Mouse (Mus musculus): ENCODE measurements around the gene Galnt16. TPM values are rescaled to one million over a fixed set of nuclear protein-coding genes. Genes with fewer than 3 reads are reported as not detected.

Gene Galnt16
- total and polyA plus RNA-seq, 2 experiments from 2014 or later = 3.5 to 12.1 TPM

- Histone ChIP-seq H3K4me3 (ENCODE audit: low read depth, low read length) (no peak overlapping the region), H3K9me3 (replicated peaks; ENCODE audit: control insufficient read depth, low read length) (no peaks in the 10 kb centered on the region), H3K9ac (replicated peaks; ENCODE audit: low read depth, low read length) (no peak overlapping the region), H3K4me2 (ENCODE audit: low read depth, low read length) (no peak overlapping the region), H3K27me3 (ENCODE audit: control insufficient read depth, insufficient read depth, low read length) (no peaks in the 10 kb centered on the region), H3K36me3 (replicated peaks; ENCODE audit: control insufficient read depth, insufficient read depth, low read length) (no peaks in the 10 kb centered on the region), H3K4me1 (ENCODE audit: control insufficient read depth, insufficient read depth) (0 out of 2 replicates have a peak, but pooled peaks cover 5% of the 10 kb centered on the region), H3K27ac (ENCODE audit: low read depth) (no peak overlapping the region)
- DNase-seq (ENCODE audit: low spot score) = no peak
- ATAC-seq (ENCODE audit: insufficient read depth, low read depth) = no peak
- TF ChIP-seq EP300 (IDR thresholded peaks at IDR 0.05; ENCODE audit: low read depth) (no peak), CTCF (IDR thresholded peaks at IDR 0.05; ENCODE audit: low read depth) (no peak)
- 56% methylated on average over 6 of the region's 6 CpGs for WGBS
These were observed 12.6 kb downstream of the Galnt16 start for GRCm38 (mm10) chr12:80530630-80531029.

GRCm38 (mm10) chr12:80531585-80531984 is 13.5 kb downstream of the Galnt16 start:
- 39% methylated on average over 10 of the region's 10 CpGs for WGBS
- DNase-seq (ENCODE audit: low spot score) = no peak
- no peak overlapping the region for H3K4me3 ChIP-seq (ENCODE audit: low read depth, low read length)
- 0 out of 2 replicates have a peak overlapping the region, but pooled peaks have one; percentile 24 for H3K4me2 ChIP-seq (ENCODE audit: low read depth, low read length)
- 0 out of 2 replicates have a peak, but pooled peaks cover 5% of the 10 kb centered on the region for H3K4me1 ChIP-seq (ENCODE audit: control insufficient read depth, insufficient read depth)
- no peaks in the 10 kb centered on the region for H3K36me3 ChIP-seq (replicated peaks; ENCODE audit: control insufficient read depth, insufficient read depth, low read length)
- no peak for ATAC-seq (ENCODE audit: insufficient read depth, low read depth)
- no peak overlapping the region for H3K9ac ChIP-seq (replicated peaks; ENCODE audit: low read depth, low read length)
- H3K27ac ChIP-seq (ENCODE audit: low read depth) = no peak overlapping the region
- H3K9me3 ChIP-seq (replicated peaks; ENCODE audit: control insufficient read depth, low read length) = no peaks in the 10 kb centered on the region
- TF ChIP-seq CTCF (IDR thresholded peaks at IDR 0.05; ENCODE audit: low read depth) (no peak), EP300 (IDR thresholded peaks at IDR 0.05; ENCODE audit: low read depth) (no peak)
- no peaks in the 10 kb centered on the region for H3K27me3 ChIP-seq (ENCODE audit: control insufficient read depth, insufficient read depth, low read length)

- Histone ChIP-seq H3K36me3 (replicated peaks; ENCODE audit: control insufficient read depth, insufficient read depth, low read length) (no peaks in the 10 kb centered on the region), H3K4me2 (ENCODE audit: low read depth, low read length) (no peak overlapping the region), H3K4me3 (ENCODE audit: low read depth, low read length) (no peak overlapping the region), H3K4me1 (ENCODE audit: control insufficient read depth, insufficient read depth) (0 out of 2 replicates have a peak, but pooled peaks cover 5% of the 10 kb centered on the region), H3K9ac (replicated peaks; ENCODE audit: low read depth, low read length) (no peak overlapping the region), H3K27ac (ENCODE audit: low read depth) (no peak overlapping the region), H3K27me3 (ENCODE audit: control insufficient read depth, insufficient read depth, low read length) (no peaks in the 10 kb centered on the region), H3K9me3 (replicated peaks; ENCODE audit: control insufficient read depth, low read length) (no peaks in the 10 kb centered on the region)
- TF ChIP-seq CTCF (IDR thresholded peaks at IDR 0.05; ENCODE audit: low read depth) (no peak), EP300 (IDR thresholded peaks at IDR 0.05; ENCODE audit: low read depth) (no peak)
- ATAC-seq (ENCODE audit: insufficient read depth, low read depth) (no peak), DNase-seq (ENCODE audit: low spot score) (no peak)
- 37% methylated on average over 2 of the region's 2 CpGs for WGBS
These were observed 15.8 kb downstream of the Galnt16 start for GRCm38 (mm10) chr12:80533876-80534275.

- Histone ChIP-seq H3K4me3 (ENCODE audit: low read depth, low read length) (no peak overlapping the region), H3K4me2 (ENCODE audit: low read depth, low read length) (no peak overlapping the region), H3K4me1 (ENCODE audit: control insufficient read depth, insufficient read depth) (no peaks in the 10 kb centered on the region), H3K36me3 (replicated peaks; ENCODE audit: control insufficient read depth, insufficient read depth, low read length) (no peaks in the 10 kb centered on the region), H3K9ac (replicated peaks; ENCODE audit: low read depth, low read length) (no peak overlapping the region), H3K27ac (ENCODE audit: low read depth) (no peak overlapping the region), H3K27me3 (ENCODE audit: control insufficient read depth, insufficient read depth, low read length) (no peaks in the 10 kb centered on the region), H3K9me3 (replicated peaks; ENCODE audit: control insufficient read depth, low read length) (no peaks in the 10 kb centered on the region)
- DNase-seq (ENCODE audit: low spot score) (no peak), ATAC-seq (ENCODE audit: insufficient read depth, low read depth) (no peak)
- TF ChIP-seq EP300 (IDR thresholded peaks at IDR 0.05; ENCODE audit: low read depth) = no peak
- TF ChIP-seq CTCF (IDR thresholded peaks at IDR 0.05; ENCODE audit: low read depth) = no peak
- 69% methylated on average over 2 of the region's 2 CpGs for WGBS
These were observed 19.2 kb downstream of the Galnt16 start for GRCm38 (mm10) chr12:80537313-80537712.

GRCm38 (mm10) chr12:80538311-80538710 is 20.2 kb downstream of the Galnt16 start:
- DNase-seq (ENCODE audit: low spot score) = no peak
- Histone ChIP-seq H3K27me3 (ENCODE audit: control insufficient read depth, insufficient read depth, low read length) (no peaks in the 10 kb centered on the region), H3K36me3 (replicated peaks; ENCODE audit: control insufficient read depth, insufficient read depth, low read length) (no peaks in the 10 kb centered on the region), H3K9ac (replicated peaks; ENCODE audit: low read depth, low read length) (no peak overlapping the region), H3K9me3 (replicated peaks; ENCODE audit: control insufficient read depth, low read length) (no peaks in the 10 kb centered on the region), H3K4me2 (ENCODE audit: low read depth, low read length) (no peak overlapping the region), H3K27ac (ENCODE audit: low read depth) (peak overlapping the region; percentile 15; the same call in 1 of the 2 replicates), H3K4me3 (ENCODE audit: low read depth, low read length) (no peak overlapping the region), H3K4me1 (ENCODE audit: control insufficient read depth, insufficient read depth) (no peaks in the 10 kb centered on the region)
- WGBS = 51% methylated on average over 6 of the region's 6 CpGs
- TF ChIP-seq EP300 (IDR thresholded peaks at IDR 0.05; ENCODE audit: low read depth) (no peak), CTCF (IDR thresholded peaks at IDR 0.05; ENCODE audit: low read depth) (no peak)
- ATAC-seq (ENCODE audit: insufficient read depth, low read depth) = no peak

GRCm38 (mm10) chr12:80545310-80545709 is 27.2 kb downstream of the Galnt16 start:
- TF ChIP-seq CTCF (IDR thresholded peaks at IDR 0.05; ENCODE audit: low read depth) (no peak), EP300 (IDR thresholded peaks at IDR 0.05; ENCODE audit: low read depth) (no peak)
- DNase-seq (ENCODE audit: low spot score) (no peak), ATAC-seq (ENCODE audit: insufficient read depth, low read depth) (no peak)
- Histone ChIP-seq H3K36me3 (replicated peaks; ENCODE audit: control insufficient read depth, insufficient read depth, low read length) (no peaks in the 10 kb centered on the region), H3K27ac (ENCODE audit: low read depth) (no peak overlapping the region), H3K4me1 (ENCODE audit: control insufficient read depth, insufficient read depth) (peaks cover 8% of the 10 kb centered on the region), H3K27me3 (ENCODE audit: control insufficient read depth, insufficient read depth, low read length) (no peaks in the 10 kb centered on the region), H3K4me2 (ENCODE audit: low read depth, low read length) (no peak overlapping the region), H3K9me3 (replicated peaks; ENCODE audit: control insufficient read depth, low read length) (no peaks in the 10 kb centered on the region), H3K4me3 (ENCODE audit: low read depth, low read length) (no peak overlapping the region), H3K9ac (replicated peaks; ENCODE audit: low read depth, low read length) (no peak overlapping the region)
- 24% methylated on average over 4 of the region's 4 CpGs for WGBS

Data from heart, postnatal 0 days (tissue).